Mouse (Mus musculus): ENCODE results near the gene Nfatc3.

The Nfatc3 gene

DNA sequence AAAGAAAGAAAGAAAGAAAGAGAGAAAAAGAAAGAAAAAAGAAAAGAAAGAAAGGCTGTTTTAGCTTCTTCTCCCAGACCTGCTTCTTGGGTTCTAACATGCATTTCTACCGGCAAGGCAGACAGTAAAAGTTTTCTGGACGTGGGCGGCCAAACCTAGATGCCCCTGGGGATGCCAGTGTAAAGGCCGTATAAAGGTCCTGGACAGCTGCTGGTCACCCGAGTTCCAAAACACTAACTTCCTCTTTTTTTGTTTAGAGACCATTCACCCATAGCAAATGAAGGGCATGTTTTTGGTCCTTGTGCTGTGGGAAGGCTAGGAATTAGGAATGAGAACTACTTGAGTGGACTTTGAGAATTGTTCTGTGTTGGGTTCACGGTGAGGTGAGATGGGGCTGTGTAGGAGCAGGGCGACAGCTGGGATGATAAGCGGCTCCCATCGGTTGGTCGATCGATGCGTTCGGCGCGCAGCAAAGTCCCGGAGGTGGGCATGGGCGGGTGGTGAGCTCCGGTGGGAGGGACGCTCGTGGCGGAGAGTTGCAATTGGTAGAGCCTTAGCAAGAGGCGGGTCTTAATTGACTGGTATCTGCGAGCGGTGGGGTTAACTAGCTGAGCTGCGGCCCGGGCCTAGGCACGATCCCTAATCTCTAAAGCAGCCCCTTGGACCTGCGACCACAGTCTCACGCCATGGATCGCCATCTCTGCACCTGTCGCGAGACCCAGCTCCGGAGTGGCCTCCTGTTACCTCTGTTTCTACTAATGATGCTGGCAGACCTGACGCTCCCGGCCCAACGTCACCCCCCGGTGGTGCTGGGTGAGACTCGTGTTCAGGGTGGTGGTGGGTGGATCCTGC lies 91.4 kb downstream of the Nfatc3 start, which contains the start of gene Pla2g15:
Gene Pla2g15, plus strand, starts transcription at position 599 of the 852 bp plus-strand sequence.
- peak; percentile 95 for DNase-seq

- DNase-seq, result no peak
Measured at GRCm38 (mm10) chr8:106150653-106151000, 92.0 kb downstream of the Nfatc3 start.

GRCm38 (mm10) chr8:106151041-106151440 lies 92.4 kb downstream of the Nfatc3 start:
- no peak for DNase-seq

- no peak for DNase-seq
Measured at GRCm38 (mm10) chr8:106152876-106153275, 94.2 kb downstream of the Nfatc3 start.

DNA sequence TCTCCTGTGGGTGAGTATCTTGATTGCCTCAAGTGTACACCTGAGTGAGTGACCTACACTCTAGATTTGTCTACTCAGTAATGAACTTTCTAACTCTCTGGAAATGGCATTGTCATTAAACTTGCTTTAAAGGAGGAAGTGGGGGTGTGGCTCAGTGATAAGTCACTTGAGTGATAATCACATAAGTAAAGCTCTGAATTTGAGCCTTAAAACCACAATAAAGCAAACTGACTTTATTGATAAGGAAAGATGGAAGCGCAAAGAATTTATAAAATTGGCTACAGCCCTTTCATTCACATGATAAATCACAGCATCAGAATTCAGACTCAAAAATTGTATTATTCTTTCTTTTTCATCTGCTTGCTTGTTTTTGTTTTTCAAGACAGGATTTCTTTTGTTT lies 98.8 kb downstream of the Nfatc3 start:
- no peak for DNase-seq

GRCm38 (mm10) chr8:106158381-106158780 lies 99.7 kb downstream of the Nfatc3 start:
- no peak for DNase-seq

DNA sequence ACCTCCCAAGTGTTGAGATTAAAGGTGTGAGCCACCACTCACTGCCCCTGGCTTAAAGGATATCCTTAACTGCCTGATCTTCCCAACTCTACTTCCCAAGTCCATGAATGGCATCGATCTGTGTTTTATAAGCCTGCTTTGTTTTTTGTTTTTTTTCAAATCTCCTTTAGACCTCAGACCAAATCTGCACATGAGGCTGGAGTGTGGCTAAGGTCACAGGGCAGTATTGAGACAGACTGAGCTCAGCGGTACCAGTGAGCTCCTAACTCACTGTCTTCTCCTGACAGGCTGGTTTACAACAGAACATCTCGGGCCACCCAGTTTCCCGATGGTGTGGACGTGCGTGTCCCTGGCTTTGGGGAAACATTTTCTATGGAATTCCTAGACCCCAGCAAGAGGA lies 101.2 kb downstream of the Nfatc3 start:
- DNase-seq, result no peak

DNA sequence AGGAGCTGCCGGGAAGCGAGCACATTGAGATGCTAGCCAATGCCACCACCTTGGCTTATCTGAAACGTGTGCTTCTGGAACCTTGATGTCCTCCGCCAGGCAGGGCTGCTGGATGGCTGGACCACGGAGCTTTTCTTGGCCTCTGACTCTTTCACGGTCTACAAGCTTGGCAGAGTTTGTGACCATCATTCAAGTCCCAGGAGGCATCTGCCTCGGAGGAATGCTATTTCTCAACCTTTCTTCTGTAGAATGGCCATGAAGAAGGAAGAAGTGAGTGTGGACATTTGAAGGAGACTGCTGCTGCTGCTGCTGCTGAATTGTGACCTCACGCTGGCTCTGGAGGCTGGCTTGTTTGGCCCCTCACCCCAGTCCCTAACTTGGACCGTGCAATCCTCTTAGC lies 104.6 kb downstream of the Nfatc3 start:
- DNase-seq, result no peak

DNA sequence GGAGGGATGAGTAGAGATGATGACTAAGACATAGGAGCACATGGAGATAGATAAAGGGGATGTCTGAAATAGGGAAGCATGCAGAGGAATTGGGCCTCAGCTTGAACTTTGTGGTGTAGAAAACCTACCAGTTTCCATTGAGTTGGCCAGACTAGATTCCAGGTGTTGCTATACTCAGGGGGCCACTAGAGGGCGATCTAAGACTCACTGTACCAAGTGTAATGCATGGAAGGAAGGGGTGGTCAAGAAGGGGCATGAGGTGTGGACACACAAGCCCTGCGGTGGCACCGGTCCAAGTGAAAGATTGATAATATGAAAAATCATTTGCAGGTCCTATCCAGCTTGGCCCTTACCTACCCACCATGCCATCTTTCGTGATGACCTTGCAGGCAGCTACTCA lies 106.8 kb downstream of the Nfatc3 start:
- DNase-seq, result peak; percentile 69

DNA sequence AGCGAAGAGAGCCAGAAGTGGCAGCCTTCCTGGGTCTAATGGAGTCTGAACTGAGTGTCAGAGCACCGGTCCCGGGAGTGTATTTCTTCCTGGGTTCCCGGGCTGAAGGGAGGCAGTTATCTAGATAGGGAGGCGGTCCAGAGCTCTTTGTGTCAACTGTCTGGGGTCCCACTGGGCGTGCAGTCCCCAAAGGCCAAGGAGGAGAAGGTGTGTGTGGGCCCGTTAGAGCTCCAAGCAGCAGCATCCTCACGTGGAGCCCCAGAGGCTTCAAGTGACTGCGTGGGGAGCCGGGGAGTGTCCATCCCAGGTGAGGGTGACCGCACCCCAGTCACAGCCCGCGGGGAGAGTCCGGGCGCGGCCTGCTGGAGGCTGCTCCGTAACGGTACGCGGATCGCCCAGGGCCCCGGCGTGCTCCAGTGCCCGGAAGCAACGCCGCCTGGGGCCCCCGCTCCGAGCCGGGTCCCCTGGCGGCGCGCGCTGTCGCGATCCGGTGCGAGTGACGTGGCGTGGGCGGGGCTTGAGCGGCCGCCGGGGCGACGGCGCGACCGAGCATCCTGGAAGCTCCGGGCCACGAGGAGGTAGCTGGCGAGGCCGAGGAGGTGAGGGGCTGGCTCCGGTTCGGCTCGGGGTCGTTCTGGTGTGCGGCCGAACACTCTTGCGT lies 109.8 kb downstream of the Nfatc3 start, which contains the start of gene Slc7a6:
Gene Slc7a6, plus strand, starts transcription at position 502 of the 661 bp plus-strand sequence.
- DNase-seq, result peak; percentile 92

DNA sequence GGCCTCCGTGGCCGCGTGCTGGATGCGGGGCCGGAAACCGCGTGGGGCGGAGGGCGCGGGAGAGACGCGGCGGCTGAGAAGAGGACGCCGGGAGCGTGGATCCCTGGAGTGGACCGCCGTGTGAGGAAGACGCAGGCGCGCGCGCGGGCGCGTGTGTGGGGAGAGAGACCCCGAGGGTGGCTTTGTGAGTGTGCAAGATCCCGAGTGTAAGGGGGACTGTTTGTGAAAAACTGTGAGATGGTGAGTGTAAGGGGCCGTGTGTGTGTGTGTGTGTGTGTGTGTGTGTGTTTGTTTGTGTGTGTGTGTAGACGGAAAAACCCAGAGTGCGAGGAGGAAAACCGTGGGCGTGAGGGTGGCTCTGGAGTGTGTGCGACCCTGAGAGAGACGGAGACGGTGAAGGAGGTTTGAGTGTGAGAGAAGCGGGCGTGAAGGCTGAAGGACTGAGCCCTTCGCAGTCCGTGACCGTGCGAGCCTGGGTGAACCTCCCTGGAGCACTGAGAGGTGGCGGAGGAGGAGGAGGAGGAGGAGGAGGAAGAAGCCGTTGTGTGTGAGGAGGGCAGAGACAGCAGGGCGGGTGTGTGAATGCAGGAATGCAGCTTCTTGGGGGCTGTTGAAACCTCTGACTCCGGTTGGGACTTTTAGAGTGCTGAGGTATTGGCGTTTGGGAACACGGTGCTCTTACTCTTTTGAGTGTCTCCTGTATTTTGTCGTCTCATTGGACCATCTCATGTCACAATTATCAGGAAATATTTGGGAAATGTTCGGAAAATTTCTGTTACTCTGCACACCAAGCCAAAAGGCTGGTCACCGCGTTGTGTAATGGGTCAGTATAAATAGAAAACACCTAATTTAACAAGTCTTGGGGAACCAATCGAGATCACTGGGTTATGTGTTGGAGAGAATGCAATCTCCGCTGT lies 110.6 kb downstream of the Nfatc3 start:
- DNase-seq, result peak; percentile 40

DNA sequence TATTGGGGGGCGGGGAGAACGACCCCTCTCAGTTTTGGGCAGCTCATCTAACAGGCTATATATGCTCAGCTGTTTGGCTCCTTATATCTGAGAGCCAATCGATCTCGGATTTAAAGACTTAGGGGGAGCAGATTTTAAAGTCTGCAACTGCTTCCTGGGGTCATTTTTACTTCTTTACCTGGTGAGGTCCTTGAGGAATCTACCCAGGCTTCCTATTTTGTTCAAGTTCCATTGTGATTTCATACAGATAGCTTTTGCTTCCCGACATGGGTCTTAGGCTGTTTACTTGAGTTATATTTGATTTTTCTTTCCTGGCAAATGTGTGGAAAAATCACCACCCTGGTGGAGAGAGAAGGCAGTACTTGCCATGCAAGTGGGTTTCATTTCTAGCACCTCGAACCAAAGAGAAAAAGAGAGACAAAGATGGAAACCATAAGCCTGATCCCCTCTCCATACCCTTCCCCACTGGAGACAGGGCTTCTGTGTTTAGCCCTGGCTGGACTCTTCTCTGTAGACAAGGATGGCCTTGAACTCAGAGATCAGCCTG lies 111.4 kb downstream of the Nfatc3 start:
- no peak for DNase-seq

GRCm38 (mm10) chr8:106173566-106173965 lies 114.9 kb downstream of the Nfatc3 start:
- DNase-seq, result no peak

DNA sequence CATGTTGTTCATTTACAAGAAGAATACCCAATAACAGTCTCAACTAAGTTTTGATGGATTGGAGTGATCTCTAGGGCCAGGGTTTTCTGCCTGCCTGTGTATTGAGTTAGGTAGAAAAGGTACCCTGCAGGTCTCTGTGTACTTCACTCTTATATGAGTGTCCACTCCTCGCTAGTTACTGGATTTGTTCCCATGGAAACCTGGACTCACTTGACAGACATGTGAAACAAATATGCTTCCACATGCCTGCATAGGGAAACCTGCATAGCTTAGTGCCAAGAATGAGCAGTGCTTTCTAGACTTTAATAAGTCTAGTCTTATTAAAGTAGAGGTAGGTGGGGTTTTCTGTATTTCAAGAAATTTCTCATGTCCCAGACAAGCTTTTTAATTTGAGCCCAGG lies 118.3 kb downstream of the Nfatc3 start:
- DNase-seq, result no peak

GRCm38 (mm10) chr8:106177594-106177993 lies 119.0 kb downstream of the Nfatc3 start:
- DNase-seq, result no peak

DNA sequence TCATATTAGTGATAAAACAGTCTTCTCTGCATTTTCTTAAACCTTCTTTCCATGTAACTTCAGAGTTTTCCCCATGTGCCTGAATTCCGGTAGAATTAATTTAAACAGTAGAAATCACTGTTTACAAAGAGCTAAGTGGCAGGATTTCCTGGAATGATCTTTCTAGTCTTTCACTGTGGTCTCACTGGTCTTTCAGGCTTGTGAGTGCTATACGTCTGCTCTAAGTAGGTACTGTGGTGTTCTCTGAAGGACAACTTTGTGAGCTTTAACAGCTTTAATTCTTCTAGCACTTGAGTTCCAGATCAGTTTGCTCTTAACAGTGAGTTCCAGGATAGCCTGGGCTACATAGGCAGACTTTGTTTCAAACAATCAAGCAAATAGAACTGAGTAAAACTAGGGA lies 119.8 kb downstream of the Nfatc3 start:
- no peak for DNase-seq

Data from right cerebral cortex, adult 18-20 months (tissue).